Mouse (Mus musculus) ES-E14 (cell line): ENCODE measurements around the gene Rbbp8nl.
A peak's percentile ranks its signal among the peaks of the same experiment; 100 is the strongest.

Source experiments
- CHD2 ChIP-seq: IDR thresholded peaks from 2 replicates; pipeline ENCODE4 v1.6.1; 2014; ENCODE audit warnings: mild to moderate bottlenecking, low read depth, low read length, inconsistent platforms
- HCFC1 ChIP-seq: IDR thresholded peaks from 2 replicates; pipeline ENCODE4 v1.6.1; 2012; ENCODE audit warnings: low read length, inconsistent platforms, borderline replicate concordance; ENCODE audit not compliant: insufficient read depth
- MAFK ChIP-seq: IDR thresholded peaks from 2 replicates; pipeline ENCODE4 v1.6.1; 2014; ENCODE audit warnings: mild to moderate bottlenecking, low read depth, low read length, inconsistent platforms; ENCODE audit not compliant: insufficient read depth
- ZC3H11A ChIP-seq: IDR thresholded peaks from 2 replicates; pipeline ENCODE4 v1.6.1; 2012; ENCODE audit warnings: low read depth, mild to moderate bottlenecking, inconsistent platforms, low read length, borderline replicate concordance
- ZNF384 ChIP-seq: IDR thresholded peaks from 2 replicates; pipeline ENCODE4 v1.6.1; 2012; ENCODE audit warnings: low read depth, low read length, inconsistent platforms

DNA sequence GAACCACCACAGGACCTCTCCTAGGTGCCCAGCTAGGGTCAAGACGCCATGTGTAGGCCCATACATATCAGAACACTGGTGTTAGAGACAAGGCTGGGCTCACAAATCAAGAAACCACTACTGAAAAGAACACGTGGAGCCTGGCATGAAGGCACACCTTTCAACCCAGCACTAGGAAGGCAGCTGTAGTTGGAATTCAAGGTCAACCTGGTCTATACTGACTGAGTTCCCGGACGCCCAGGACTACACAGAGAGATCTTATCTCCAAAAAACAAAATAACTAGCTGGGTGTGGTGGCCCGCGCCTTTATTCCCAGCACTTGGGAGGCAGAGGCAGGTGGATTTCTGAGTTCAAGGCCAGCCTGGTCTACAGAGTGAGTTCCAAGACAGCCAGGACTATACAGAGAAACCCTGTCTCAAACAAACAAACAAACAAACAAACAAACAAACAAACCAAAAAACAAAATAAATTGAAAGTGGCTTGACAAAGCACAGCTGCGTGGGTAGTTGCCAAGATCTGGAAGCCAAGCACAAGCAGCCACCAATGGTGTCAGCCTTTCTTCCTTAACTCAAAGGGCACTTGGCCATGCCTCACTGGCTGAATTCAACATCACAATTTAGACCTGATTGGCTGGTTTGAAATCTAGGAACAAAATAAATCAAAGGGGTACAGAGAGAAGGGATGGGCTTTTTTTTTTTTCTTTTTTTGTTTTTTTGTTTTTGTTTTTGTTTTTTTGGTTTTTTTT is 51.9 kb downstream of the Rbbp8nl start:
- peak; percentile 55; the same call in 1 of the 2 replicates for TF ChIP-seq ZNF384
- no peak for TF ChIP-seq ZC3H11A
- TF ChIP-seq CHD2: no peak
- no peak for TF ChIP-seq HCFC1
- no peak for TF ChIP-seq MAFK
